Mouse (Mus musculus) lung, postnatal 0 days (tissue): ENCODE results near the gene Pdss2.

Source experiments
- CTCF ChIP-seq: IDR thresholded peaks from 2 replicates; pipeline ENCODE4 v1.5.1; 2016; ENCODE audit warnings: antibody characterized with exemption, mild to moderate bottlenecking
- EP300 ChIP-seq: IDR thresholded peaks from 2 replicates; pipeline ENCODE4 v1.6.1; 2016; ENCODE audit warnings: antibody characterized with exemption, mild to moderate bottlenecking, control low read depth

- TF ChIP-seq CTCF, result no peak
- no peak for TF ChIP-seq EP300
Observed at GRCm38 (mm10) chr10:43180313-43180912, 40.9 kb upstream of the Pdss2 start.
